Mouse (Mus musculus): ENCODE data around the gene Kif5c. TPM values are rescaled to one million over a fixed set of nuclear protein-coding genes. Genes with fewer than 3 reads are reported as not detected.

The Kif5c gene
- total RNA-seq, 2 experiments from 2014 or later, result 532 to 560 TPM

- intact Hi-C loops (cut with DNase I), result no loop called here
- peak; percentile 61 to 79 for DNase-seq (ENCODE audit: low spot score in 2 of 2)
Observed at GRCm38 (mm10) chr2:49755054-49755453, 136.0 kb downstream of the Kif5c start.

- intact Hi-C loops (cut with DNase I), result no loop called here
- no peak for DNase-seq (ENCODE audit: low spot score in 2 of 2)
Observed at GRCm38 (mm10) chr2:49757616-49758015, 138.5 kb downstream of the Kif5c start.

DNA sequence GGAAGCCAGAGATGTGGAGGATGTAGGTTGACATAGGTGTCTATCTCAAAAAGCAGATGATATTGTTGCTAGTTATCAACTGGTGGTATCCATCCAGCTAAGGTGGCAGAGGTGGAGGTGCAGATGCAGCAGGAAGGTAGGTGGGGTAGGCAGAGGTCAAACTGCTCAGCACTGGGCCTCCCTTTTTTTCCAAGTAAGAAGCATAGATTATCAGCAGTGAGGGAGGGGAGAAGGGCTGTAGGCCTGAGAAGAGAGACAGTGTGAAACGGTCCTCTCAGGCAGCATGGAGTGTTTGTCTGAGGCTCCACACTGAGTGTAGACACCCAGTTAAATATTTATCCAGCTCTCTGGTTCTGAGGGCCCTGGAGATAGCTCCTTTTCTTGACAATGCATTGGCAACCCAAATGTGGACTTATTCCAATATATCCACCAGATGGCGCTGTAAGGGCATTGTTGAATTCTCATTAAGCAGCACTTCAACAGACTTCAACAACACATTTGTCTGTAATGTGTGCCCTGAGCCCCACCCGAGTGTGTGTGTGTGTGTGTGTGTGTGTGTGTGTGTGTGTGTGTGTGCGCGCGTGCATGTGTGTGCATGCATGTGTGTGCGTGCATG lies 145.3 kb downstream of the Kif5c start:
- intact Hi-C loops (cut with DNase I), result loop anchor here (1.0 to 10.0 kb wide), 2 partner anchors 300 to 508 kb away; partner anchors contain the start of gene Lypd6
- DNase-seq (ENCODE audit: low spot score in 2 of 2), result peak; percentile 65 to 71

DNA sequence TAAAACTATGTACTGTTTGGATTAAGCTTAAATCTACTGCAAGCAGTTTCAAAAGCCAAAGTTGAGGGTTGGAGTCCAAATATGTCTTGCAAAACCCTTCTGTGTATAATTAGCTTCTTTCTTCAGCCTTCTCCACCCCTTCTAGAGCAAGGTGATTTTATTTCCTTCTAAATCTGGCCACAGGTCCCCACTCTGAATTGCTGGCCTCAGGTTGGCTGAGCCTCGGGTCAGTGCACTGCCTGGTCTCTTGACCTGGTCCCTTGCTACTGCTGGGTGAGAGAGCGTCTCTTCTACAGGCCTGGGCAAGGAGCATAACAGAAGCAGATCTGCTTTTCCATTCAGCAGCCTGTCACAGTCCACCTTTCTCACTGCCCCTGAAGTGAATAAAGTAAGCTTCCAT lies 149.8 kb downstream of the Kif5c start:
- DNase-seq (ENCODE audit: low spot score in 2 of 2), result no peak
- intact Hi-C loops (cut with DNase I), result loop anchor here (10.0 kb wide), 1 partner anchor 296 kb away; the partner anchor contains the start of gene Lypd6

- no peak for DNase-seq (ENCODE audit: low spot score in 2 of 2)
- intact Hi-C loops (cut with DNase I), result no loop called here
Observed at GRCm38 (mm10) chr2:49770440-49770839, 151.3 kb downstream of the Kif5c start.

GRCm38 (mm10) chr2:49771172-49771571 lies 152.1 kb downstream of the Kif5c start:
- DNase-seq (ENCODE audit: low spot score in 2 of 2), result no peak
- intact Hi-C loops (cut with DNase I), result no loop called here

GRCm38 (mm10) chr2:49773194-49773931 lies 154.3 kb downstream of the Kif5c start:
- no peak for DNase-seq (ENCODE audit: low spot score in 2 of 2)
- intact Hi-C loops (cut with DNase I), result no loop called here

DNA sequence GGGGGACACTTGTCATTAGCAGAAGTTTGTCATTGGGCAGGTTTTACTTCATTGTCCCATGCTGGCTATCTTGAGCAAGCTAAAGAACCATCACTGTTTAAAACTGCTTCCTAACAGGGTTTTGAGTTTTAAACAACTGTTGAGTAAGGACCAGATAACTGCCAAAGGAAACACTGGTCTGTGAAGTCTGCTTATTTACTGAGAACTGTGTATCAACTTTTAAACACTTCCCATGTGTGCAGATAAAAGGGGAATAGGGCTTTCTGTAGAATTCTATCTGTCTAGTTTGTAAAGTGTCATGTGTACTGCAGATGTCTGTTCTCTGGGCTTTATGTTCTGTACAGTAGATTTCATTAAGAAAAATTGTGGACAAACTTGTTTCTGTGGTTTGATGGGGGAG lies 155.1 kb downstream of the Kif5c start:
- DNase-seq (ENCODE audit: low spot score in 2 of 2), result no peak
- intact Hi-C loops (cut with DNase I), result no loop called here

DNA sequence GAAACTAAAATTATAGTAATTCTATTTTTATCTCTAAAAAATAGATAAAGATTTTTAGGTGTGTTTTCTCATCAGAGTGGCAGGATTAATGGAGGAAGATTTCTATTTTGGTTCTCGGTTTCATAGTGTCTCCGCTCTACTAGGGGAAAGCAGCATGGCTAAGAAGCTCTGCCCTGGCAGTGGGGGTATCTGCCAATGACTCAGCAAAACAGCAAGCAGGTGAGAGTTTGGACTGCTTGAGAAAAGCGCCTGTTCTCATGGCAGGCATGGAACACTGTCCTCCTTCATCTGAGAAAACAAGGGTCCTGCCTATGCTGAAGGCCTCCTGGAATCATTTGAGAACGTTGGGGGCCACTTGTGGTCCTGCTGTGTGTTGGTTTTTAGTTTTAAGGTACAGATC lies 156.1 kb downstream of the Kif5c start:
- intact Hi-C loops (cut with DNase I), result no loop called here

GRCm38 (mm10) chr2:49775735-49776134 lies 156.6 kb downstream of the Kif5c start:
- no peak for DNase-seq (ENCODE audit: low spot score in 2 of 2)
- intact Hi-C loops (cut with DNase I), result no loop called here

More for the DNA sequence above, 156.1 kb downstream of the Kif5c start:
- DNase-seq (ENCODE audit: low spot score in 2 of 2), result no peak

- no peak for DNase-seq (ENCODE audit: low spot score in 2 of 2)
- intact Hi-C loops (cut with DNase I), result no loop called here
Observed at GRCm38 (mm10) chr2:49776407-49776806, 157.3 kb downstream of the Kif5c start.

GRCm38 (mm10) chr2:49787376-49788050 lies 168.4 kb downstream of the Kif5c start, which contains the start of gene Lypd6b:
Gene Lypd6b, plus strand, starts transcription at chr2:49787688.
- no peak for DNase-seq (ENCODE audit: low spot score in 2 of 2)
- intact Hi-C loops (cut with DNase I), result no loop called here

GRCm38 (mm10) chr2:49788051-49788418 lies 168.9 kb downstream of the Kif5c start:
- intact Hi-C loops (cut with DNase I), result no loop called here
- DNase-seq (ENCODE audit: low spot score in 2 of 2), result no peak

- intact Hi-C loops (cut with DNase I), result no loop called here
- DNase-seq (ENCODE audit: low spot score in 2 of 2), result no peak
Observed at GRCm38 (mm10) chr2:49788643-49789042, 169.5 kb downstream of the Kif5c start.

DNA sequence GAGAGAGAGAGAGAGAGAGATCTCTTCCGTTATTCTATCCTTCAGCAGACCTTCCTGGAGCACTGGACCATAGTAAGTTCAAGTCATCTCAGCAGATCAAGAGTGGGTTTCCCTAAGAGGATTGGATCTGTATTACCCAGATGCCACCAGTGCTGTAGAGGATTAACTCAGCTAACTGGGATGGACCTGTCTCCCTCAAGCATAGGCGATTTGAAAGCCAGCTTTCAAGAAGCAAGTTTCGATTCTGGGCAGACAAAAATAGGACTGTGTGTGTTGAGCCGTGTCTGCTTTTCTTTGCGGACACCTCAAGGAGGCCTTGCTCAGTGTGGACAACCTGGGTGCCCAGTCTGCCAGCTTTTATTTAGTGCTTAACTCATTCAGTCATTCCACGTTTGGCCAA lies 170.0 kb downstream of the Kif5c start:
- DNase-seq (ENCODE audit: low spot score in 2 of 2), result no peak
- intact Hi-C loops (cut with DNase I), result no loop called here

DNA sequence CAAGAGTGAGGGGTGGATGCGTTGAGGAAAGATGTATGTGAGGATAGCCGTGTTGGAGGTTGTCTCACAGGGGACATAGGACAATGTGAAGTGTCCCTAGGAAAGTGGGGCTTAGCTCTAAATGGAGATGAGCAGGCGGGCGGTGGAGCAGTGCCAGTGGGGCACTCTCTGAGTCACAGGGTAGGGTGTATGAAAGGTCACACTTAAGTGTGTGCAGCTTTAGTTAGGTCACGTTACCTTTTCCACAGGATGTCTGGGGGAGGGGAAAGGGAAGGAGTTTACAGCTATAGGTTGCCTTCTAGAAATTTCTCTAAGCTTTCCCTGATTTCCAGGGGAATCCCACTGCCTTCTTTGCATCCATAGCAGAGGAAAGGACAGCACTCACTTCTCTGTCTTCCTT lies 170.4 kb downstream of the Kif5c start:
- no peak for DNase-seq (ENCODE audit: low spot score in 2 of 2)
- intact Hi-C loops (cut with DNase I), result no loop called here

- no peak for DNase-seq (ENCODE audit: low spot score in 2 of 2)
- intact Hi-C loops (cut with DNase I), result no loop called here
Observed at GRCm38 (mm10) chr2:49797444-49798143, 178.5 kb downstream of the Kif5c start.

DNA sequence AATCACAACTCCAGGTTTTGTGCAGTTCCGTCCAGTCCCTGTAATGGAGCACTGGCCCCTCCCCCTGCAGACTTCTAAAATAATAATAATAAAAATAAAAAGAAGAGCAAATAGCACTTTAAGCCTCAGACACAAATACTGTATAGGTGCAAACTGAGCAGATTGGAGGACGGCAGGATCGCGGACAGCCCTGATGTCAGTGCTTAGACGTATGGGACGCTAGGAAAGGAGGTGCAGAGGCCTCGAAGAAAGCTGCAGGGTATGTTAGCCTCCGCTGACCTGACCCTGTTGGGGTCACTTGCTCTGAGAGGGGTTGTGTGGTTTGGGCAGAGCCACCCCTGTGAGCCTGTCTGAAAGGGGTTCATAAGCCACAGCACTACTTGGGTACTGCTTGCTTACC lies 185.3 kb downstream of the Kif5c start:
- no peak for DNase-seq (ENCODE audit: low spot score in 2 of 2)
- intact Hi-C loops (cut with DNase I), result no loop called here

DNA sequence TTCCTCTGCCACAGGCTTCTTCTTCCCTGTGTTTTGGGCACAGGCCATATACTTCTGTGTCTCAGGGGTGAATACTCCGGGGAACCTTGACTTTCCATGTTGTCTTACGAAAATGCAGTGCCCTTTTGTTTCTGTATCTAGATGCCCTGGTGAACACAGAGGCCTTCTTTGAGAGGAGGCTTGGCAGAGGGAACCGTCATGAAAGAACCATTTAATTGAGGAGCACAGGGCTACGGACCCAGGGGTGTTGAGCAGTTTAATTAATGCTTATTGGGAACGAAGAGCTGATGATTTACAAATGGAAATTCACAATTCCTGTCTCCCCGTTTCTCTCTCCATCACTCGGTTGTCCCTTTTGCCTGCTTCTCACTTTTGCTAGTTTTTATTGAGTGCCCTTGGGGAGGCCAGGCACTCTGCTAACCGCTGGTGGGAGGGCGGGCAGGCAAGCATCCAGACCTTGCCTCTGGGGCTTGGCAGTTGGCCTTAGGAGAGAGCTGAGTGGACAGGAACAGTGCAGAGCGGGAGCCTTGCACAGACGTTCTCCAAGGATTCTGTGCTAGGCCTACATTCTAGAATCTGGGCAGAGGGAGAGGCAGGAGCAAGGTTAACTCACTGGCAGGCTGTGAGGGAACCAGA lies 186.8 kb downstream of the Kif5c start:
- peak in 1 of 2 experiments; percentile 49 for DNase-seq (ENCODE audit: low spot score in 2 of 2)
- intact Hi-C loops (cut with DNase I), result no loop called here
